Mouse (Mus musculus) stomach, postnatal 0 days (tissue): ENCODE measurements around the gene Rrp1b. TPM values are rescaled to one million over a fixed set of nuclear protein-coding genes. Genes with fewer than 3 reads are reported as not detected.
A peak's percentile ranks its signal among the peaks of the same experiment; 100 is the strongest.
"Not testable (repeated sequence)": the region's sequence is repeated elsewhere in the genome, so short reads cannot be mapped to it uniquely, and the experiment has no call there.

ENCODE experiments used
- ATAC-seq: fragments of 200-750 bp; cut with Nextera tagmentation; 2 replicates; pipeline ENCODE4 v1.8.0; 2017; ENCODE audit not compliant: low FRiP score, low TSS enrichment
- DNase-seq: peaks from one replicate; pipeline ENCODE4 v3.0.0-alpha.2; 2016; ENCODE audit warnings: low spot score
- H3K27ac ChIP-seq: fragments of 300-500 bp; sonication (generic); replicated peaks from 2 replicates; pipeline ENCODE4 v1.5.1; 2014; ENCODE audit warnings: mild to moderate bottlenecking, control low read depth
- H3K27me3 ChIP-seq: fragments of 300-500 bp; sonication (generic); 2 replicates; pipeline ENCODE4 v1.6.1; 2014; ENCODE audit warnings: low read length; ENCODE audit not compliant: control insufficient read depth, insufficient read depth
- H3K36me3 ChIP-seq: fragments of 300-500 bp; sonication (generic); 2 replicates; pipeline ENCODE4 v1.6.1; 2014; ENCODE audit warnings: low read length, mixed read lengths; ENCODE audit not compliant: control insufficient read depth, insufficient read depth
- H3K4me1 ChIP-seq: fragments of 300-500 bp; sonication (generic); replicated peaks from 2 replicates; pipeline ENCODE4 v1.6.1; 2014; ENCODE audit warnings: antibody characterized with exemption; ENCODE audit not compliant: control insufficient read depth, insufficient read depth
- H3K4me2 ChIP-seq: fragments of 300-500 bp; sonication (generic); replicated peaks from 2 replicates; pipeline ENCODE4 v1.6.1; 2014; ENCODE audit warnings: low read depth, mild to moderate bottlenecking, control low read depth, moderate library complexity
- H3K4me3 ChIP-seq: fragments of 300-500 bp; sonication (generic); 2 replicates; pipeline ENCODE4 v1.5.1; 2014; ENCODE audit warnings: low read depth, low read length, control low read depth
- H3K9ac ChIP-seq: fragments of 300-500 bp; sonication (generic); 2 replicates; pipeline ENCODE4 v1.6.1; 2014; ENCODE audit warnings: mild to moderate bottlenecking, low read length, control low read depth, mixed read lengths
- H3K9me3 ChIP-seq: fragments of 300-500 bp; sonication (generic); 2 replicates; pipeline ENCODE4 v1.6.1; 2016; ENCODE audit warnings: low read length; ENCODE audit not compliant: control insufficient read depth
- CTCF ChIP-seq: IDR thresholded peaks from 2 replicates; pipeline ENCODE4 v1.5.1; 2016; ENCODE audit warnings: antibody characterized with exemption, low read depth, mild to moderate bottlenecking, moderate library complexity
- EP300 ChIP-seq: optimal IDR thresholded peaks from 2 replicates; pipeline ENCODE3; 2016; ENCODE audit warnings: antibody characterized with exemption
- WGBS: fragments of 180-500 bp; shearing (Covaris S2); extraction: QIAGEN DNeasy Blood & Tissue Kit; methylation state at CpG from one replicate; pipeline ENCODE4 v1.1.7; 2014; 5-methylcytosine and 5-hydroxymethylcytosine counted together
- polyA plus RNA-seq: library from polyadenylated mRNA; unstranded; fragments of >200 nt; fragmentation: Nextera tagmentation; extraction: Ambion mirVana; gene quantifications from 2 replicates; pipeline ENCODE4 v1.2.1, GENCODE M21; 2015

The Rrp1b gene
- polyA plus RNA-seq, 1 experiment from 2014 or later: 18.6 TPM

- H3K4me3 ChIP-seq: no peak overlapping the region
- H3K9me3 ChIP-seq: no peaks in the 10 kb centered on the region
- no peak for DNase-seq
- H3K27me3 ChIP-seq: no peaks in the 10 kb centered on the region
- no peak overlapping the region for H3K9ac ChIP-seq
- H3K4me2 ChIP-seq: no peak overlapping the region
- peaks cover 2% of the 10 kb centered on the region; the same call in 1 of the 2 replicates for H3K4me1 ChIP-seq
- no peak overlapping the region; the same call in 1 of the 2 replicates for H3K27ac ChIP-seq
- no peak for ATAC-seq
- no peak for TF ChIP-seq CTCF
- no peak for TF ChIP-seq EP300
- 86% methylated on average over 1 of the region's 1 CpGs for WGBS
- H3K36me3 ChIP-seq: no peaks in the 10 kb centered on the region
These were observed 56.3 kb downstream of the Rrp1b start for GRCm38 (mm10) chr17:32092241-32092619.

GRCm38 (mm10) chr17:32092895-32093294, 57.0 kb downstream of the Rrp1b start:
- DNase-seq (no peak), ATAC-seq (no peak)
- Histone ChIP-seq H3K27ac (no peak overlapping the region), H3K4me1 (peaks cover 2% of the 10 kb centered on the region; the same call in 1 of the 2 replicates), H3K36me3 (no peaks in the 10 kb centered on the region), H3K9me3 (no peaks in the 10 kb centered on the region), H3K4me3 (no peak overlapping the region), H3K27me3 (no peaks in the 10 kb centered on the region), H3K4me2 (no peak overlapping the region), H3K9ac (no peak overlapping the region)
- WGBS: 88% methylated on average over 5 of the region's 5 CpGs
- TF ChIP-seq EP300 (no peak), CTCF (peak; percentile 51)

DNA sequence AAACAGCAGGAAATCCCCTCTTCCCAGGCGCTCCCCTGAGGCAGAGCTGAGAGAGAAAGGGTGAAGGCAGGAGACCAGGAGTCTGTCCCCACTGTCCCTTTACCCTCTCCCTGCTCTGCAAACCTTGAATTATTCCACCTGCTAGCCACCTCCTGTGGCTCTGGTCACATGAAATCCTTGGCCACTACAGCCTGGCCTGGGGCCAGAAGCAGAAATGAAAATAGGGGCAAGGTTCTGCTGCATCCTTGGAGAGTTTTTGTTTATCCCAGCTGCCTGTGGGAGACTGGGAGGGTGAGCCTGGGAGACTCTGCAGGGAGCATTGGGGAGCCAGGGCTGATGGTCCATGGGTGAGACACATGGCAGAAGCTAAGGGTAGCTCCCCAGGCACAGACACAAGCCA, 61.8 kb downstream of the Rrp1b start:
- no peak overlapping the region for H3K9ac ChIP-seq
- WGBS: 87% methylated on average over 1 of the region's 1 CpGs
- no peaks in the 10 kb centered on the region for H3K9me3 ChIP-seq
- no peak overlapping the region for H3K4me3 ChIP-seq
- DNase-seq (no peak), ATAC-seq (no peak)
- H3K4me2 ChIP-seq: no peak overlapping the region
- H3K27me3 ChIP-seq: no peaks in the 10 kb centered on the region
- no peak overlapping the region for H3K27ac ChIP-seq
- TF ChIP-seq EP300 (no peak), CTCF (no peak)
- H3K36me3 ChIP-seq: no peaks in the 10 kb centered on the region
- H3K4me1 ChIP-seq: no peaks in the 10 kb centered on the region

DNA sequence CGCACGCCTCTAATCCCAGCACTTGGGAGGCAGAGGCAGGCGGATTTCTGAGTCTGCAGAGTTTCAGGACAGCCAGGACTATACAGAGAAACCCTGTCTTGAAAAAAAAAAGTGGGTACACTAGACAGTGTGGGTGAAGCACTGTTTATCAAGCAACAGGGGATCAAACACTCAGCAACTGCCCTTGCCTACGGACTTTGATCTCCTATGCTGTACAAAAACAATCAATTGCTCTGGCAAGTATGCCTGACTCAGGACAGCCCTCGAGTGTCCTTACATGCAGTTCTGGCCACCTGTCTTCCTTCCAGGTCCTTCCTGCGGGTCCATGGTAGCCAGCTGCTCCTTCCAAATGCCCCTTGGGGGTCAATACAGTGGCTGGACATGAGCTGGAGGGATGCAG, 63.0 kb downstream of the Rrp1b start:
- DNase-seq, H3K36me3 ChIP-seq: not testable (repeated sequence)
- 83% methylated on average over 5 of the region's 6 CpGs for WGBS

GRCm38 (mm10) chr17:32099574-32099942, 63.7 kb downstream of the Rrp1b start:
- no peaks in the 10 kb centered on the region for H3K4me1 ChIP-seq
- peak overlapping the region; percentile 37 for H3K4me3 ChIP-seq
- ATAC-seq (peak; percentile 24; the same call in 1 of the 2 replicates), DNase-seq (peak; percentile 26)
- no peaks in the 10 kb centered on the region for H3K36me3 ChIP-seq
- no peaks in the 10 kb centered on the region for H3K9me3 ChIP-seq
- H3K9ac ChIP-seq: peak overlapping the region; percentile 50; the same call in 1 of the 2 replicates
- peak overlapping the region; percentile 4; the same call in 1 of the 2 replicates for H3K27ac ChIP-seq
- peak overlapping the region; percentile 76 for H3K4me2 ChIP-seq
- no peak for TF ChIP-seq EP300
- no peak for TF ChIP-seq CTCF
- 32% methylated on average over 8 of the region's 8 CpGs for WGBS
- H3K27me3 ChIP-seq: no peaks in the 10 kb centered on the region

More for the DNA sequence above, 63.0 kb downstream of the Rrp1b start:
- not testable (repeated sequence) for H3K4me3 ChIP-seq, H3K27me3 ChIP-seq, H3K27ac ChIP-seq, H3K9ac ChIP-seq, H3K4me1 ChIP-seq, H3K4me2 ChIP-seq, H3K9me3 ChIP-seq
- ATAC-seq: peak; percentile 58

DNA sequence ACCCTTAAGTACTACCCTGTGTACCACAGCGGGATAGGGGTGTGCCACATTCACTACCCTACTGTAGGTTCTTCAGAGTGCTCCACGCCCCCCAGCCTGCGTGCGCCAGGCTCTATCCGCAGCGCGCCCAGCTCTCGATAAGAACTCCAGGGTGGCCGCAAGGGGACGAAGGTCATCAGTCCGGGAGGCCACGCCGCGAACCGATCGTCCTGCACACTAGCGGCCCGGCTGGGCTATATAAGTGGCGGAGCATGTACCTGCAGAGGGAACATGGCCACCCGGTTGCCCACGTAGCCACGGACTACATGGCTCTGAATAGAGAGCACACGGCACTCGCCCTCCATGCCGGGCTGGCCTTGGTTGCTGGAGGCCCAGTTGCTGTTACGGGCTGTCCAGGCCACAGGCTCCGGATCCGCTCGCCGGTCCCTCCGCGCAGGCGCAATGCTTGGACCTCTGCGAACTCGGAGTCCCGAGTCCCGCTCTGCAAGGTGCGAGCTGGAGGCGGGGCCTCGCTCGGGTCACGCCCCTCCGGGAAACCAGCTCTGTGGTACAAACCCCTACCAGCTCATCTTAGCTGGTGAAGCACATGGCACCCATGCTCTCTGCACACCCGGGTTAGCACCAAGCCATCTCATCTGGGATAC, 64.2 kb downstream of the Rrp1b start:
- DNase-seq (peak; percentile 84), ATAC-seq (peak; percentile 77)
- Histone ChIP-seq H3K4me2 (peak overlapping the region; percentile 76), H3K27me3 (no peaks in the 10 kb centered on the region), H3K36me3 (no peaks in the 10 kb centered on the region), H3K27ac (peak overlapping the region; percentile 4; the same call in 1 of the 2 replicates), H3K4me1 (no peaks in the 10 kb centered on the region), H3K9ac (peak overlapping the region; percentile 50), H3K9me3 (no peaks in the 10 kb centered on the region), H3K4me3 (peak overlapping the region; percentile 37)
- TF ChIP-seq CTCF (peak; percentile 4; the same call in 1 of the 2 replicates), EP300 (no peak)
- WGBS: 4% methylated on average over 44 of the region's 44 CpGs
